Mouse (Mus musculus) mouse embryonic stem cell (cell line): ENCODE measurements around the gene Fyn.

Source experiments
- in situ Hi-C, 2 experiments: fragments of 300-500 bp; cut with MboI; formaldehyde crosslinking; loops; 1 replicate in 1 of 2; 3 replicates in 1 of 2; pipeline ENCODE4 v1.14.3; 2019 to 2020; ENCODE audit warnings: low sequenced_read_pairs in 2 of 2, low pct_unique_long_range_greater_than_20kb in 1 of 2, mixed read lengths in 1 of 2; ENCODE audit not compliant: unreplicated experiment in 1 of 2

Fyn gene

GRCm38 (mm10) chr10:39405982-39406797 is 37.5 kb downstream of the Fyn start:
- in situ Hi-C loops = no loop called here

GRCm38 (mm10) chr10:39406798-39407189 is 38.1 kb downstream of the Fyn start:
- in situ Hi-C loops = no loop called here

GRCm38 (mm10) chr10:39407553-39407952 is 38.9 kb downstream of the Fyn start:
- in situ Hi-C loops = no loop called here

- in situ Hi-C loops = no loop called here
Observed at GRCm38 (mm10) chr10:39409602-39410001, 40.9 kb downstream of the Fyn start.

GRCm38 (mm10) chr10:39410151-39410649 is 41.5 kb downstream of the Fyn start:
- in situ Hi-C loops = no loop called here

GRCm38 (mm10) chr10:39411857-39412559 is 43.4 kb downstream of the Fyn start:
- in situ Hi-C loops = no loop called here

- in situ Hi-C loops = no loop called here
Observed at GRCm38 (mm10) chr10:39412826-39413620, 44.4 kb downstream of the Fyn start.

GRCm38 (mm10) chr10:39414068-39414467 is 45.4 kb downstream of the Fyn start:
- in situ Hi-C loops = no loop called here

- in situ Hi-C loops = no loop called here
Observed at GRCm38 (mm10) chr10:39415586-39415985, 46.9 kb downstream of the Fyn start.

- in situ Hi-C loops = no loop called here
Observed at GRCm38 (mm10) chr10:39417611-39418010, 49.0 kb downstream of the Fyn start.

GRCm38 (mm10) chr10:39418395-39418794 is 49.7 kb downstream of the Fyn start:
- in situ Hi-C loops = no loop called here

- in situ Hi-C loops = no loop called here
Observed at GRCm38 (mm10) chr10:39420842-39421617, 52.4 kb downstream of the Fyn start.

GRCm38 (mm10) chr10:39421772-39422171 is 53.1 kb downstream of the Fyn start:
- in situ Hi-C loops = no loop called here

GRCm38 (mm10) chr10:39424643-39425042 is 56.0 kb downstream of the Fyn start:
- in situ Hi-C loops = no loop called here

GRCm38 (mm10) chr10:39426033-39426432 is 57.4 kb downstream of the Fyn start:
- in situ Hi-C loops = no loop called here

GRCm38 (mm10) chr10:39426833-39427490 is 58.3 kb downstream of the Fyn start:
- in situ Hi-C loops = no loop called here

- in situ Hi-C loops = no loop called here
Observed at GRCm38 (mm10) chr10:39429661-39430060, 61.0 kb downstream of the Fyn start.
